Mouse (Mus musculus) kidney, postnatal 0 days (tissue): Measurements from ENCODE around the gene Imp4. TPM values are rescaled to one million over a fixed set of nuclear protein-coding genes. Genes with fewer than 3 reads are reported as not detected.

ENCODE experiments used
- ATAC-seq: fragments of 200-750 bp; cut with Nextera tagmentation; replicated peaks from 2 replicates; pipeline ENCODE4 v1.8.0; 2017; ENCODE audit warnings: low read depth, moderate number of reproducible peaks, moderate TSS enrichment, moderate library complexity; ENCODE audit not compliant: low FRiP score
- DNase-seq: peaks from one replicate; pipeline ENCODE4 v3.0.0-alpha.2; 2016; ENCODE audit warnings: low spot score
- H3K27ac ChIP-seq: fragments of 300-500 bp; sonication (generic); 2 replicates; pipeline ENCODE4 v1.5.1; 2014; ENCODE audit warnings: mild to moderate bottlenecking
- H3K27me3 ChIP-seq: fragments of 300-500 bp; sonication (generic); 2 replicates; pipeline ENCODE4 v1.6.1; 2014; ENCODE audit warnings: low read length, mixed read lengths; ENCODE audit not compliant: insufficient read depth
- H3K36me3 ChIP-seq: fragments of 300-500 bp; sonication (generic); 2 replicates; pipeline ENCODE4 v1.6.1; 2014; ENCODE audit warnings: low read length, mixed read lengths; ENCODE audit not compliant: insufficient read depth
- H3K4me1 ChIP-seq: fragments of 300-500 bp; sonication (generic); replicated peaks from 2 replicates; pipeline ENCODE4 v1.6.1; 2014; ENCODE audit warnings: antibody characterized with exemption, low read length, mixed read lengths; ENCODE audit not compliant: insufficient read depth
- H3K4me2 ChIP-seq: fragments of 300-500 bp; sonication (generic); 2 replicates; pipeline ENCODE4 v1.6.1; 2014; ENCODE audit warnings: mild to moderate bottlenecking, low read length, moderate library complexity, mixed read lengths
- H3K4me3 ChIP-seq: fragments of 300-500 bp; sonication (generic); replicated peaks from 2 replicates; pipeline ENCODE4 v1.5.1; 2014; ENCODE audit warnings: low read depth, low read length
- H3K9ac ChIP-seq: fragments of 300-500 bp; sonication (generic); 2 replicates; pipeline ENCODE4 v1.6.1; 2014; ENCODE audit warnings: low read depth, low read length
- H3K9me3 ChIP-seq: fragments of 300-500 bp; sonication (generic); replicated peaks from 2 replicates; pipeline ENCODE4 v1.6.1; 2016; ENCODE audit warnings: low read length, inconsistent platforms, mixed read lengths
- CTCF ChIP-seq: IDR thresholded peaks from 2 replicates; pipeline ENCODE4 v1.5.1; 2016; ENCODE audit warnings: antibody characterized with exemption, low read depth, mild to moderate bottlenecking, moderate library complexity
- WGBS: fragments of 180-500 bp; shearing (Covaris S2); extraction: QIAGEN DNeasy Blood & Tissue Kit; methylation state at CpG from one replicate; pipeline ENCODE4 v1.1.7; 2014; 5-methylcytosine and 5-hydroxymethylcytosine counted together
- polyA plus RNA-seq: library from polyadenylated mRNA; unstranded; fragments of >200 nt; fragmentation: Nextera tagmentation; extraction: Ambion mirVana; gene quantifications from 2 replicates; pipeline ENCODE4 v1.2.1, GENCODE M21; 2015

The Imp4 gene
- 74.9 and 80.9 TPM in 2 replicates for polyA plus RNA-seq

- peak within 1 kb of the TSS; percentile 78 for H3K27ac ChIP-seq
- H3K27me3 ChIP-seq: no peaks in the 10 kb centered on the region
- DNase-seq (peak; percentile 100), ATAC-seq (peak; percentile 97)
- WGBS: under 1% methylated on average over 48 of the region's 48 CpGs
- no peak for TF ChIP-seq CTCF
- H3K4me2 ChIP-seq: peak within 1 kb of the TSS; percentile 84
- peak within 1 kb of the TSS; percentile 73 for H3K4me3 ChIP-seq
- peaks cover 8% of the 10 kb centered on the region; the same call in 1 of the 2 replicates for H3K4me1 ChIP-seq
- peak within 1 kb of the TSS; percentile 70 for H3K9ac ChIP-seq
- no peaks in the 10 kb centered on the region for H3K9me3 ChIP-seq
- peaks cover 19% of the 10 kb centered on the region for H3K36me3 ChIP-seq
These were observed at the start of gene Imp4, which contains the start of gene Ccdc115 for GRCm38 (mm10) chr1:34439215-34439960. Gene Imp4 (plus strand): TSS chr1:34439851. Gene Ccdc115 (minus strand): TSS chr1:34439672.

- H3K9ac ChIP-seq: no peak overlapping the region
- no peak for DNase-seq
- H3K36me3 ChIP-seq: no peaks in the 10 kb centered on the region
- 96% methylated on average over 4 of the region's 4 CpGs for WGBS
- no peak for ATAC-seq
- no peaks in the 10 kb centered on the region for H3K4me1 ChIP-seq
- TF ChIP-seq CTCF: no peak
- H3K4me2 ChIP-seq: no peak overlapping the region
- no peak overlapping the region for H3K4me3 ChIP-seq
- no peak overlapping the region for H3K27ac ChIP-seq
- no peaks in the 10 kb centered on the region for H3K9me3 ChIP-seq
- no peaks in the 10 kb centered on the region for H3K27me3 ChIP-seq
These were observed 43.3 kb upstream of the Imp4 start for GRCm38 (mm10) chr1:34396321-34396720.

- Histone ChIP-seq H3K9me3 (no peaks in the 10 kb centered on the region), H3K9ac (no peak overlapping the region), H3K4me2 (no peak overlapping the region), H3K4me3 (no peak overlapping the region), H3K27ac (no peak overlapping the region), H3K36me3 (no peaks in the 10 kb centered on the region), H3K27me3 (no peaks in the 10 kb centered on the region), H3K4me1 (no peaks in the 10 kb centered on the region)
- no peak for TF ChIP-seq CTCF
- no peak; the same call in 1 of the 2 replicates for ATAC-seq
- peak; percentile 77 for DNase-seq
- 29% methylated on average over 11 of the region's 11 CpGs for WGBS
These were observed 40.3 kb upstream of the Imp4 start for GRCm38 (mm10) chr1:34399182-34399953.

GRCm38 (mm10) chr1:34428466-34428865, 11.2 kb upstream of the Imp4 start:
- 91% methylated on average over 2 of the region's 2 CpGs for WGBS
- peaks cover 20% of the 10 kb centered on the region for H3K9me3 ChIP-seq
- no peak for DNase-seq

GRCm38 (mm10) chr1:34429281-34429680, 10.4 kb upstream of the Imp4 start:
- DNase-seq: no peak
- 99% methylated on average over 4 of the region's 4 CpGs for WGBS
- Histone ChIP-seq H3K4me1 (0 out of 2 replicates have a peak, but pooled peaks cover 4% of the 10 kb centered on the region), H3K27me3 (no peaks in the 10 kb centered on the region), H3K9ac (no peak overlapping the region), H3K4me2 (no peak overlapping the region), H3K4me3 (no peak overlapping the region), H3K27ac (no peak overlapping the region), H3K9me3 (peaks cover 20% of the 10 kb centered on the region), H3K36me3 (no peaks in the 10 kb centered on the region)
- no peak for ATAC-seq
- TF ChIP-seq CTCF: no peak

More at GRCm38 (mm10) chr1:34428466-34428865, 11.2 kb upstream of the Imp4 start:
- H3K27ac ChIP-seq: no peak overlapping the region
- no peaks in the 10 kb centered on the region for H3K36me3 ChIP-seq
- no peak for ATAC-seq
- no peak overlapping the region for H3K9ac ChIP-seq
- H3K4me2 ChIP-seq: no peak overlapping the region
- H3K4me3 ChIP-seq: no peak overlapping the region
- H3K4me1 ChIP-seq: no peaks in the 10 kb centered on the region
- H3K27me3 ChIP-seq: no peaks in the 10 kb centered on the region
- no peak for TF ChIP-seq CTCF

GRCm38 (mm10) chr1:34430981-34431380, 8.7 kb upstream of the Imp4 start:
- Histone ChIP-seq H3K4me2 (no peak overlapping the region), H3K4me1 (0 out of 2 replicates have a peak, but pooled peaks cover 4% of the 10 kb centered on the region), H3K9ac (no peak overlapping the region), H3K27ac (no peak overlapping the region), H3K9me3 (peaks cover 20% of the 10 kb centered on the region), H3K4me3 (no peak overlapping the region), H3K36me3 (no peaks in the 10 kb centered on the region), H3K27me3 (no peaks in the 10 kb centered on the region)
- DNase-seq (no peak), ATAC-seq (no peak)
- WGBS: 97% methylated on average over 3 of the region's 3 CpGs
- TF ChIP-seq CTCF: no peak
